Mouse (Mus musculus): ENCODE measurements around the gene Cdkn2c.

DNA sequence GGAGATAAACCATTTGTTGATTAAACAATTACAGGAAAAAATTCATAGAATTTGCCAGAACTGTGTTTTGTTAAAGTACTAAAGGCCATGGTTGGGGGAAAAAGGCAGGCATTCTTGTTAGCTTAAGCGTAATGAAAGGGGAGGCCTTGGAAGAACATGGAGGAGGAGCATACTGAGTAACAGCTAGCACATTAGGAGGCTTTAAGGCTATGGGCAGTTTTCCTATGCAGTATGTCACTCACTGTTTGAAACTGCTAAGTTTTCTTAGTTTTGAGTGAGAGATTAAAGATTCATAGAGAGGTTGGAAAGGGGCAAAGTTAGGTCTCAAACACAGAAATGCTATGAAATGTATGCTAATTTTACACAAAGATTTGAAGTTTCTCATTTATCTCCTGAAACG lies 7.1 kb upstream of the Cdkn2c start:
- TF ChIP-seq CTCF (IDR thresholded peaks at IDR 0.05; ENCODE audit: insufficient read depth, low read depth, low read length) (no peak), POLR2A (IDR thresholded peaks at IDR 0.05; ENCODE audit: insufficient read depth, low read depth, low read length) (no peak)

All from olfactory bulb, adult 2 months (tissue).